Mouse (Mus musculus): ENCODE measurements around the gene B3gat3.

Gene B3gat3

GRCm38 (mm10) chr19:8920836-8921291, 690 bp downstream of the B3gat3 start:
- H3K27me3 ChIP-seq (ENCODE audit: insufficient read depth, low read length) = no peaks in the 10 kb centered on the region
- peaks cover 50% of the 10 kb centered on the region for H3K4me1 ChIP-seq (replicated peaks; ENCODE audit: low read depth, low read length)
- no peak for TF ChIP-seq NANOG (IDR thresholded peaks at IDR 0.05; ENCODE audit: borderline replicate concordance, low read length)
- no peak for TF ChIP-seq POU5F1 (IDR thresholded peaks at IDR 0.05; ENCODE audit: borderline replicate concordance, low read length)
- no peak for TF ChIP-seq CTCF (conservative IDR thresholded peaks at IDR 0.05; ENCODE audit: low read length)
- no peaks in the 10 kb centered on the region for H3K9me3 ChIP-seq (ENCODE audit: low read length)
- H3K36me3 ChIP-seq (ENCODE audit: insufficient read depth, low read length) = peaks cover 37% of the 10 kb centered on the region
- H3K4me3 ChIP-seq (replicated peaks; ENCODE audit: low read length) = peak overlapping the region; percentile 93

GRCm38 (mm10) chr19:8921741-8922140, 1.6 kb downstream of the B3gat3 start:
- H3K4me3 ChIP-seq (replicated peaks; ENCODE audit: low read length) = no peak overlapping the region
- no peaks in the 10 kb centered on the region for H3K27me3 ChIP-seq (ENCODE audit: insufficient read depth, low read length)
- peaks cover 52% of the 10 kb centered on the region for H3K4me1 ChIP-seq (replicated peaks; ENCODE audit: low read depth, low read length)
- no peaks in the 10 kb centered on the region for H3K9me3 ChIP-seq (ENCODE audit: low read length)
- peaks cover 36% of the 10 kb centered on the region for H3K36me3 ChIP-seq (ENCODE audit: insufficient read depth, low read length)
- TF ChIP-seq CTCF (conservative IDR thresholded peaks at IDR 0.05; ENCODE audit: low read length) (no peak), NANOG (IDR thresholded peaks at IDR 0.05; ENCODE audit: borderline replicate concordance, low read length) (no peak), POU5F1 (IDR thresholded peaks at IDR 0.05; ENCODE audit: borderline replicate concordance, low read length) (no peak)

- Histone ChIP-seq H3K4me1 (replicated peaks; ENCODE audit: low read depth, low read length) (peaks cover 45% of the 10 kb centered on the region), H3K36me3 (ENCODE audit: insufficient read depth, low read length) (peaks cover 48% of the 10 kb centered on the region), H3K27me3 (ENCODE audit: insufficient read depth, low read length) (peaks cover 18% of the 10 kb centered on the region), H3K9me3 (ENCODE audit: low read length) (no peaks in the 10 kb centered on the region), H3K4me3 (replicated peaks; ENCODE audit: low read length) (no peak overlapping the region)
- no peak for TF ChIP-seq POU5F1 (IDR thresholded peaks at IDR 0.05; ENCODE audit: borderline replicate concordance, low read length)
- TF ChIP-seq CTCF (conservative IDR thresholded peaks at IDR 0.05; ENCODE audit: low read length) = no peak
- no peak for TF ChIP-seq NANOG (IDR thresholded peaks at IDR 0.05; ENCODE audit: borderline replicate concordance, low read length)
Measured at GRCm38 (mm10) chr19:8926766-8927165, 6.6 kb downstream of the B3gat3 start.

GRCm38 (mm10) chr19:8927891-8928525, 7.8 kb downstream of the B3gat3 start:
- peaks cover 42% of the 10 kb centered on the region for H3K36me3 ChIP-seq (ENCODE audit: insufficient read depth, low read length)
- peaks cover 44% of the 10 kb centered on the region for H3K4me1 ChIP-seq (replicated peaks; ENCODE audit: low read depth, low read length)
- no peak overlapping the region for H3K4me3 ChIP-seq (replicated peaks; ENCODE audit: low read length)
- peaks cover 18% of the 10 kb centered on the region for H3K27me3 ChIP-seq (ENCODE audit: insufficient read depth, low read length)
- TF ChIP-seq CTCF (conservative IDR thresholded peaks at IDR 0.05; ENCODE audit: low read length) = no peak
- no peak for TF ChIP-seq POU5F1 (IDR thresholded peaks at IDR 0.05; ENCODE audit: borderline replicate concordance, low read length)
- no peak for TF ChIP-seq NANOG (IDR thresholded peaks at IDR 0.05; ENCODE audit: borderline replicate concordance, low read length)
- H3K9me3 ChIP-seq (ENCODE audit: low read length) = no peaks in the 10 kb centered on the region

- H3K9me3 ChIP-seq (ENCODE audit: low read length) = no peaks in the 10 kb centered on the region
- H3K4me1 ChIP-seq (replicated peaks; ENCODE audit: low read depth, low read length) = peaks cover 44% of the 10 kb centered on the region
- H3K4me3 ChIP-seq (replicated peaks; ENCODE audit: low read length) = peak overlapping the region; percentile 91
- H3K27me3 ChIP-seq (ENCODE audit: insufficient read depth, low read length) = peaks cover 18% of the 10 kb centered on the region
- peaks cover 43% of the 10 kb centered on the region for H3K36me3 ChIP-seq (ENCODE audit: insufficient read depth, low read length)
- TF ChIP-seq POU5F1 (IDR thresholded peaks at IDR 0.05; ENCODE audit: borderline replicate concordance, low read length) = no peak
Measured at GRCm38 (mm10) chr19:8928689-8929223, 8.6 kb downstream of the B3gat3 start.

- H3K4me3 ChIP-seq (replicated peaks; ENCODE audit: low read length) = peak within 1 kb of the TSS; percentile 91
- TF ChIP-seq CTCF (conservative IDR thresholded peaks at IDR 0.05; ENCODE audit: low read length) (no peak), POU5F1 (IDR thresholded peaks at IDR 0.05; ENCODE audit: borderline replicate concordance, low read length) (no peak), NANOG (IDR thresholded peaks at IDR 0.05; ENCODE audit: borderline replicate concordance, low read length) (no peak)
- no peaks in the 10 kb centered on the region for H3K9me3 ChIP-seq (ENCODE audit: low read length)
- peaks cover 44% of the 10 kb centered on the region for H3K4me1 ChIP-seq (replicated peaks; ENCODE audit: low read depth, low read length)
- H3K36me3 ChIP-seq (ENCODE audit: insufficient read depth, low read length) = peaks cover 50% of the 10 kb centered on the region
- peaks cover 18% of the 10 kb centered on the region for H3K27me3 ChIP-seq (ENCODE audit: insufficient read depth, low read length)
Measured at GRCm38 (mm10) chr19:8929224-8930088, 9.3 kb downstream of the B3gat3 start, which contains the start of the genes Rom1 and Eml3. TSS of gene Rom1 (minus strand) at chr19:8929356. TSS of gene Eml3 (plus strand) at chr19:8929552.

- peaks cover 44% of the 10 kb centered on the region for H3K4me1 ChIP-seq (replicated peaks; ENCODE audit: low read depth, low read length)
- no peaks in the 10 kb centered on the region for H3K9me3 ChIP-seq (ENCODE audit: low read length)
- H3K27me3 ChIP-seq (ENCODE audit: insufficient read depth, low read length) = peaks cover 18% of the 10 kb centered on the region
- peaks cover 57% of the 10 kb centered on the region for H3K36me3 ChIP-seq (ENCODE audit: insufficient read depth, low read length)
- H3K4me3 ChIP-seq (replicated peaks; ENCODE audit: low read length) = peak overlapping the region; percentile 91
- TF ChIP-seq POU5F1 (IDR thresholded peaks at IDR 0.05; ENCODE audit: borderline replicate concordance, low read length) (no peak), CTCF (conservative IDR thresholded peaks at IDR 0.05; ENCODE audit: low read length) (no peak), NANOG (IDR thresholded peaks at IDR 0.05; ENCODE audit: borderline replicate concordance, low read length) (no peak)
Measured at GRCm38 (mm10) chr19:8930117-8930516, 9.9 kb downstream of the B3gat3 start.

GRCm38 (mm10) chr19:8930771-8931170, 10.6 kb downstream of the B3gat3 start:
- TF ChIP-seq POU5F1 (IDR thresholded peaks at IDR 0.05; ENCODE audit: borderline replicate concordance, low read length) (no peak), NANOG (IDR thresholded peaks at IDR 0.05; ENCODE audit: borderline replicate concordance, low read length) (no peak), CTCF (conservative IDR thresholded peaks at IDR 0.05; ENCODE audit: low read length) (no peak)
- Histone ChIP-seq H3K36me3 (ENCODE audit: insufficient read depth, low read length) (peaks cover 57% of the 10 kb centered on the region), H3K27me3 (ENCODE audit: insufficient read depth, low read length) (peaks cover 18% of the 10 kb centered on the region), H3K9me3 (ENCODE audit: low read length) (no peaks in the 10 kb centered on the region), H3K4me3 (replicated peaks; ENCODE audit: low read length) (peak overlapping the region; percentile 91), H3K4me1 (replicated peaks; ENCODE audit: low read depth, low read length) (peaks cover 37% of the 10 kb centered on the region)
